Mouse (Mus musculus) C2C12 (cell line): Measurements from ENCODE around the gene Tubb2b. TPM values are rescaled to one million over a fixed set of nuclear protein-coding genes. Genes with fewer than 3 reads are reported as not detected.

Source experiments
- H3K27me3 ChIP-seq: one replicate; pipeline ENCODE4 v1.6.1; 2011; ENCODE audit not compliant: control insufficient read depth, insufficient read depth, insufficient read length
- H3K36me3 ChIP-seq: one replicate; pipeline ENCODE4 v1.6.1; 2011; ENCODE audit not compliant: control insufficient read depth, insufficient read depth
- H3K4me3 ChIP-seq: one replicate; pipeline ENCODE4 v1.5.1; 2011; ENCODE audit warnings: mild to moderate bottlenecking, control low read depth; ENCODE audit not compliant: poor library complexity, insufficient read depth, severe bottlenecking
- H3K79me2 ChIP-seq: one replicate; pipeline ENCODE4 v1.6.1; 2011; ENCODE audit not compliant: control insufficient read depth, insufficient read depth
- H3K79me3 ChIP-seq: one replicate; pipeline ENCODE4 v1.6.1; 2011; ENCODE audit warnings: low read depth, control low read depth
- H3ac ChIP-seq: one replicate; pipeline ENCODE3; 2011; ENCODE audit warnings: low read depth; ENCODE audit not compliant: control insufficient read depth, insufficient read length
- CEBPB ChIP-seq: IDR thresholded peaks from one replicate; pipeline ENCODE4 v1.6.1; 2011; ENCODE audit warnings: low read depth, mild to moderate bottlenecking, control low read depth, moderate library complexity
- CTCF ChIP-seq: IDR thresholded peaks from one replicate; pipeline ENCODE4 v1.5.1; 2011; ENCODE audit not compliant: control insufficient read depth, insufficient read depth, insufficient read length
- FOSL1 ChIP-seq: IDR thresholded peaks from one replicate; pipeline ENCODE4 v1.8.0; 2011; ENCODE audit warnings: mild to moderate bottlenecking, low read length; ENCODE audit not compliant: poor library complexity, insufficient read depth, severe bottlenecking
- MAX ChIP-seq: IDR thresholded peaks from one replicate; pipeline ENCODE4 v1.6.1; 2011; ENCODE audit warnings: mild to moderate bottlenecking, control low read depth
- MYOD1 ChIP-seq: IDR thresholded peaks from one replicate; pipeline ENCODE4 v1.6.1; 2011; ENCODE audit warnings: low read depth; ENCODE audit not compliant: control insufficient read depth, insufficient read length
- MYOG ChIP-seq: IDR thresholded peaks from one replicate; pipeline ENCODE4 v1.6.1; 2011; ENCODE audit not compliant: control insufficient read depth, insufficient read length; ENCODE audit errors: extremely low read depth
- USF1 ChIP-seq: IDR thresholded peaks from one replicate; pipeline ENCODE4 v1.6.1; 2011; ENCODE audit warnings: low read depth, mild to moderate bottlenecking, control low read depth, moderate library complexity
- polyA plus RNA-seq: library from polyadenylated mRNA; unstranded; fragments of >200 nt; fragmentation: generic; extraction: Trizol; gene quantifications from one replicate; pipeline ENCODE4 v1.2.1, GENCODE M21; 2012; ENCODE audit warnings: missing spikeins

Tubb2b gene
- polyA plus RNA-seq, 1 experiment: 216 TPM

DNA sequence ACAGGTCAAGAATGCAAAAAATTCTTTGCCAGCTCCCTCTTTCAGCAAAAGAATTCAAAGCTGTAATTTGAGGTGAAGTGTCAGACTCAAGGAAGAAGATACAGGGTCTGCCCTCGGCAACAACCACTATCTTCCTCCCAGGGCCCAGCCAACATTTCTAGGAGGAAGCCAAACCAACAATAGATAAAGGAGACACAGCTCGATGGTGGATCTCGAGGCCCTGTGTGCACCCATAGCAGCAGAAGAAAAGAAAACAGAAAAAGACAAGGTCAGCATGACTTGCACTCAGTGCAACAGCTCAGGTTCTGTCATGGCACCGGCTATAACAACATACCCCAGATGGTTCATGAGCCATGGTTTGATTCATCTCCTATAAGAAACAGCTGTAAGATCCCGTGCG, 13.8 kb downstream of the Tubb2b start:
- Histone ChIP-seq H3K79me3 (no peaks in the 10 kb centered on the region), H3K36me3 (no peaks in the 10 kb centered on the region), H3K4me3 (no peak overlapping the region), H3K79me2 (no peaks in the 10 kb centered on the region), H3ac (no peak overlapping the region), H3K27me3 (no peaks in the 10 kb centered on the region)
- TF ChIP-seq MYOD1: no peak
- TF ChIP-seq MYOG: no peak
- no peak for TF ChIP-seq USF1
- TF ChIP-seq MAX: no peak
- TF ChIP-seq CEBPB: no peak
- no peak for TF ChIP-seq FOSL1
- no peak for TF ChIP-seq CTCF

GRCm38 (mm10) chr13:34114654-34115053, 15.6 kb downstream of the Tubb2b start:
- Histone ChIP-seq H3K36me3 (no peaks in the 10 kb centered on the region), H3K4me3 (no peak overlapping the region), H3K79me2 (no peaks in the 10 kb centered on the region), H3K27me3 (no peaks in the 10 kb centered on the region), H3ac (no peak overlapping the region), H3K79me3 (no peaks in the 10 kb centered on the region)
- TF ChIP-seq MAX (no peak), FOSL1 (no peak), CTCF (no peak), CEBPB (no peak), MYOG (no peak), MYOD1 (no peak), USF1 (no peak)

DNA sequence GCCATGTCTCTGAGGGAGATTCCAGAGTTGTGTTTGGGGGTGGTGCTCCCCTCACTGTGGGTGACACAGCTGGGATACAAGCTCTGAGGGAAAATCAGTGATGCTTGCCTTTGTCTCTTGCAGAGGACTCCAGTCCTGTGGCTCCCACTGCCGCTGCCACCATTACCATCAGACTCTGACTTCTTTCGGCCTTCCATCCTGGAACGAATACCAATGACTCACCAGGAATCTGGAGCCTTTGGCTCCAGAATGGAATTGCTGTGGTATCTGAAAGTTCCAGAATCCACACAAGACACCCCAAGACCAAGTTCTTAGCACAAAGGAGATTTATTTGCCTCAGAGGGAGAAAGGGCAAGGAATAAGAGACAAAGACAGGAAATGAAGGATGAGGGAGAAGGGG, 17.2 kb downstream of the Tubb2b start:
- Histone ChIP-seq H3K79me2 (no peaks in the 10 kb centered on the region), H3K27me3 (no peaks in the 10 kb centered on the region), H3K36me3 (no peaks in the 10 kb centered on the region), H3ac (no peak overlapping the region), H3K79me3 (no peaks in the 10 kb centered on the region), H3K4me3 (no peak overlapping the region)
- TF ChIP-seq FOSL1: peak; percentile 35
- no peak for TF ChIP-seq USF1

- H3K27me3 ChIP-seq: no peaks in the 10 kb centered on the region
- no peaks in the 10 kb centered on the region for H3K79me2 ChIP-seq
- H3ac ChIP-seq: no peak overlapping the region
- H3K36me3 ChIP-seq: no peaks in the 10 kb centered on the region
- no peak overlapping the region for H3K4me3 ChIP-seq
- TF ChIP-seq MAX (peak; percentile 62), MYOD1 (peak; percentile 37), USF1 (no peak), CTCF (no peak), FOSL1 (peak; percentile 63), MYOG (no peak), CEBPB (peak; percentile 97)
- no peaks in the 10 kb centered on the region for H3K79me3 ChIP-seq
These were observed 17.7 kb downstream of the Tubb2b start for GRCm38 (mm10) chr13:34112369-34113081.

DNA sequence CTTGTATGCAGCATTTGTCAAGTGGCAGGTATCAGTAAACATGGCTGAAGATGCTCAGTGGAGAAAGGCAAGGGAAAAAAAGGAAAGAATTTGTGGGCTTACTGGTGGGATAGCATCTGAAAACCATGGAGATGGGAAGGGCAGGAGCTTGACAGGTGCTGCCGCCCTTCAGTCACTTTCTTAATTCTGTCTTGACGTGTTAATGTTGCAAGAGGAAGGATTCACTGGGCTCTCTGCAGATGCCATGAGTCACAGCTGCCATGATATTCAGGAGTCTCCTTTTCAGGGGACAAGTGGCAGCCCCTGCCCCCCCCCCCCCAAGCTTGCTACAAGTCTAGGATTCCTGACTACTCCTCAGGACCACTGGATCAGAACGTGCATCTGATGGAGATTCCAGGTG, 18.4 kb downstream of the Tubb2b start:
- Histone ChIP-seq H3K79me3 (no peaks in the 10 kb centered on the region), H3K36me3 (no peaks in the 10 kb centered on the region), H3K4me3 (no peak overlapping the region), H3K79me2 (no peaks in the 10 kb centered on the region), H3K27me3 (no peaks in the 10 kb centered on the region), H3ac (no peak overlapping the region)
- TF ChIP-seq MYOG (no peak), CEBPB (peak; percentile 52), MYOD1 (peak; percentile 68)

GRCm38 (mm10) chr13:34111019-34111418, 19.2 kb downstream of the Tubb2b start:
- no peak for TF ChIP-seq MYOD1
- TF ChIP-seq USF1: no peak
- TF ChIP-seq CTCF: no peak
- TF ChIP-seq CEBPB: no peak
- no peak for TF ChIP-seq FOSL1
- no peak for TF ChIP-seq MYOG
- Histone ChIP-seq H3K79me2 (no peaks in the 10 kb centered on the region), H3K27me3 (no peaks in the 10 kb centered on the region), H3ac (no peak overlapping the region), H3K36me3 (no peaks in the 10 kb centered on the region), H3K4me3 (no peak overlapping the region), H3K79me3 (no peaks in the 10 kb centered on the region)
